Mouse (Mus musculus) cerebellum, adult 8-10 months (tissue): ENCODE data around the gene Sel1l3.
A peak's percentile ranks its signal among the peaks of the same experiment; 100 is the strongest.

Source experiments
- DNase-seq: peaks from one replicate; pipeline ENCODE4 v3.0.0; 2022

The Sel1l3 gene

DNA sequence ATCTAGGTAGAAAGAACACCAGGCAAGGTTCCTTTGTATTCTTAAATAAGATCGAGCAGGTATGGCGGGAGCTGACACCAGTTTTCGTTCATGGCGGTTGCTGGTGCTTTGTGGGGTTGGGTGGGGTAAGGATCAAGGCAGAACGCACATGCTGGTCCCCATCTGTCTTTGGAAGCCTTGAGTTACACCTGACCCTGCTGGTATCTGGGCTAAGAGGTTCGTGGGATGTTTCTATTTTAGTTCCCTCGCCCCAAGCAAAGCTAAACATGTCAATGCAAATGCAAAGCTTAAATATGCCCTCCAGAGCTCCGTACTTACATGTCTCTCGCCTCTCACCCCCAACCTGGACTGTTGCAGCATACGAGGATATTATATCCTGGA lies 41.5 kb downstream of the Sel1l3 start:
- DNase-seq = no peak

DNA sequence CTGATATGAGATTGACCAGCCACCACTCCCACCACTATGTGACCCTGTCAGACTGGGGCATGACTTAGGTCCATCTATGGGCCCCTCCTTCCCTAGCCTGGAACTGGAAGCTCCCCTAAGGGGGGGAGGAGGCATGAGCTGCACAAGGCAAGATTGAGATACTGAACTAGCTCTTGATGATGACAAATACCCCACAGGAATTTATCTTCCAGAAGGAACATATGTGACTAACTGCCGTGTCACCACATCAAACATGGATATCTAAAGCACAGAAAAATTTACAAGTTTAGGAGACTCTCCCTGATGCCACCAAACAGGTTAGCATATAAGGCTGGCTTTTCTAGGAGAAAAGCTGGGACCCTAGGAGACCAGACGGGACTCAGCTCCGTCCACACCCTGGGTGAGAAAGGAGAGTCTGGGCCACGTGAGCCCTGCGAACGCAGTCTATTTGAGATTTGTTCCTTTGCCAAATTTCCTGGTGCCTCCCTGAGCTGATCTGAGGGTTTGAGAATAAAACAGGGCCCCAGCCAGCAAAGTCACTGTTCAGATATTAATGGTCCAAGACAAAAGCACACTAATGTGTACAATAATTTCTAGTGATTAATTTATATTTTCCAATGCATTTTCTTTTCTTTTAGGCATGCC lies 42.0 kb downstream of the Sel1l3 start:
- DNase-seq = no peak

GRCm38 (mm10) chr5:53167564-53167963 lies 46.2 kb downstream of the Sel1l3 start:
- DNase-seq = no peak

GRCm38 (mm10) chr5:53165672-53166071 lies 48.1 kb downstream of the Sel1l3 start:
- DNase-seq = no peak

- DNase-seq = no peak
These were observed 51.3 kb downstream of the Sel1l3 start for GRCm38 (mm10) chr5:53162436-53162835.

- DNase-seq = peak; percentile 94
These were observed 52.1 kb downstream of the Sel1l3 start for GRCm38 (mm10) chr5:53161506-53162186.

- no peak for DNase-seq
These were observed 53.5 kb downstream of the Sel1l3 start for GRCm38 (mm10) chr5:53160207-53160606.

- no peak for DNase-seq
These were observed 54.1 kb downstream of the Sel1l3 start for GRCm38 (mm10) chr5:53159631-53160030.

DNA sequence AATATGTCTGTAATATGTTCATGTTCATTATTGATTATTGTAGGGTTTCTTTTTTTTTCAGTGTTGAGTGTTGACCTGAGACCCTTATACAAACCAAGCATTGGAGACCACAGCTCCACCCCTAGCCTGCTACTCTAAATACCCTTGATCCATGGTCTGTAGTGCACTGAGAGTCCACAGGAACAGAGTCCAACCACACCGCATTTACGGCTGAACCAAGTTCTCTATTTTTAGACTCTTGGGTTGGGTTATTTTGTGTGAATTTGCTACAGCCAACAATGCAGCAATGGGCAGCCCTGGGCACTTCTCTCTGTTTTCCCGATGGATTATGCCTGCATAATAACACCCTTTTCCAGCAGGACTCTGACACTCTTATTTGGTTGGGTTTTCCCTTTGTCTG lies 54.6 kb downstream of the Sel1l3 start:
- DNase-seq = no peak

GRCm38 (mm10) chr5:53155985-53156679 lies 57.6 kb downstream of the Sel1l3 start:
- no peak for DNase-seq

- DNase-seq = no peak
These were observed 59.2 kb downstream of the Sel1l3 start for GRCm38 (mm10) chr5:53154501-53154900.

- DNase-seq = no peak
These were observed 59.6 kb downstream of the Sel1l3 start for GRCm38 (mm10) chr5:53154078-53154477.

DNA sequence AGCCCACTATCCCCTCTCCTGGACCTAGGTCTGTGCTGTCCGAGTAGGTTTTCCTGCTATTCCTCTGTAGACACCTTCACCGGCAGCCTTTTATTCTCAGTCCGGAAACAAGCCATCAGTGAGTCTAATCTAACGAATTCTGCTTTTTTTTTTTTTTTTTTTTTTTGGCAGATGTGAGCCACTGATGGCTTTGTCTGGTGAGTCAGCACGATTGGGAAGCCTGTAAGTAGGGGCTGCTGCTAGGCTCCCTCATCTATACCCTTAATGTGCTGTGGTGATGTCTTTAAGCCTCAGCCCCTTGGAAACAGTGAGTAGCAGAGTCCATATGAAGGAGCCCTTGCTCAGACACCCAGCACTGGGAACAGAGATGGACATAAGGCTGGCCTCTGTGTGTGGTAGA lies 60.6 kb downstream of the Sel1l3 start:
- no peak for DNase-seq

- no peak for DNase-seq
These were observed 62.3 kb downstream of the Sel1l3 start for GRCm38 (mm10) chr5:53151379-53151960.

GRCm38 (mm10) chr5:53148960-53149685 lies 64.6 kb downstream of the Sel1l3 start:
- peak; percentile 73 for DNase-seq

DNA sequence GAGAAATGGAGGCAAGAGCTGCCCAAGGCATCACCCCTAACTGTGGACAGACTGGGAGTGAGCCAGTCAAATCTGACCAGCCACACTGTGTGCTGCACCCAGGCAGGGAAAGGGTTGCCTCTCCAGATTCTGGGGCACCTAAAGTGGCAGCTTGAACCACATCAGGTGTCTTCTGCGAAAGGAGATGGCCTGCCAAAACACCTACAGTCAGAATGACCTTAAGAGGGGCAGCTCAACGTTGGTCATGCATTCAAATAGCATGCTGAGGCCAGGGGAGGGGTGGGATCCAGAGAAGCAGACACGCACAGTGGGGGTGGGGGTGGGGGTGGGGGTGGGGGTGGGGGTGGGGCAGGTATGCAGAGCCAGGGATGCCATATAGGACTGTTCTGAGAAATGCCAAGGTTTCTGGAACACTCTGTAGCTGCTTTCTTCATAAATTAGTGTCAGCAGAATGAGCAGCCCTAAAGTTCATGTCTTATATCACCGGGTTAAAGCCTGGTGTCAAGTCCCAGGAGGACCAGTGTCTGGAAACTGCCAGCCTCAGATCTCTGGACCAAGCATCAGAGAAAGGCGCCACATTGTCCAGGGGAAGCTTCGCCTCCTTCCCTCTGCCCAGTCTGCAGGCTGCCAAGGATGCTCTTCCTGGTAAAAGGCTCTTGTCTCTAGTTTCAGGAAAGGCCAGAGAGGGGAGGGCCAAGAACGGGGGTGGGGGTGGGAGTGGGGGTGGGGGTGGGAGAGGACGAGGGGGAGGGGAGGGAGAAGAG lies 65.4 kb downstream of the Sel1l3 start:
- no peak for DNase-seq

DNA sequence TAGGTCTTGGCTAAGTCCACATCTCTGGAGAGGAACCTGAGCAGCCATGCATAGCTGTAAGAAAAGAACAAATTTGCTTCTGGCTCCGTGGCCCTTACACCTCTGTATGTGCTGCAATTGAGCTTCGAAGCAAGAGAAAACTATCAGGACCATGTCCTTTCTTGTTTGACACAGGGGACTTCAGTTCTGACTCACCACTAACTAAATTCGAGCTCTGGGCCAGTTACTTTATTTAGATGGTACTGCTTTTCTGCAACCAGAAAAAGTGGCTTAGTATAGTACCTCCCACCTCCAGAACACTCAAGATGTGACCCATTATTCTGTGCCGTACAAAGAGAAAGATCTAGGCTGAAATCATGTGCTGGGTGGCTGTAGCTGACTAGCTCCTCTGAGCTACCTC lies 66.3 kb downstream of the Sel1l3 start:
- DNase-seq = no peak

DNA sequence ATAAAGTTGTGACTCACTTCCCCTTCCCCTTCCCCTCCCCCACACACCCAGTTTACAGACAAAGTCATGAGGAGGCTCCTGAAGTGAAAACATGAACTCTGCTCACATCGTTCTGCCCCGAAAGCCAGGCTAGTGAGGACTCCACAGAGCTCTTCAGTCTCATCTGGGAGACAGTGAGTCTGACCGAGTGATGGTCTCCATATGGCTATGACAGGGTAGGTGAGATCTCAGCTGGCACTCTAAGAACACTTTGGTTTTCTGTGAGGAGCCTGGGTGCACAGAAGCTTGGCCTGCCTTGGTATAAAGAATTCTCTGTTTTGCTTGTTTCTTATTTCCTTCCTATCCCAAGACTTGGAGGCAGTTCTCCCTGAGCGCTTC lies 67.1 kb downstream of the Sel1l3 start:
- no peak for DNase-seq

DNA sequence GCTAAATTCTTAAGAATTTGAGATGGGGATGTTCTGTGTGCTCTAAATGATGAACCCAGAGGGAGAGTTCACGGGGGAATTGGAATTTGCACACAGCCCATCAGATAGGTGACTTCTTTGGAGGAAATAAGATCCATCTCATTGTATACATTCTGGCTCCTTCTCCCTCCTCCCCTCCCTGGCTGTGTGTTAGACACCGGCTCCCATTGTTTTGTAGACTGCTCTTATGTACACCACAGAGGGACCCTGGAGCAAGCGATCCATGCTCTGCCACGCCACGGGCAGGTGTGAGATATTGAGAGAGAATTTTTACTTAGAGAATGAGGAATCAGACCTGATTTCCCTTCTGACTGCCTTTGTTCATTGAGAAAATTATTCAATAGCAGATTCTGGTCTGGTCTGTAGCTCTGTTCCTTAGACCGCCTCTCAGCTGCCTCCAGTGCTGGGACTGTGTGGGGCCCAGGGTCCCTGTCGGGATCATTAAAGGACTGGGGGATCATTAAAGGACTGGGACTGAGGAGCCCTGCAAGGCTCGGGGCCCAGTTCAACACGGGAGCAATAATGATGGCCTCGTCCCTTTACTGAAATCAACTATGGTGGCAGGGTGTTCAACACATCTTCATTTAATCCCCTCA lies 67.6 kb downstream of the Sel1l3 start:
- no peak for DNase-seq

GRCm38 (mm10) chr5:53142587-53142986 lies 71.1 kb downstream of the Sel1l3 start:
- peak; percentile 86 for DNase-seq

DNA sequence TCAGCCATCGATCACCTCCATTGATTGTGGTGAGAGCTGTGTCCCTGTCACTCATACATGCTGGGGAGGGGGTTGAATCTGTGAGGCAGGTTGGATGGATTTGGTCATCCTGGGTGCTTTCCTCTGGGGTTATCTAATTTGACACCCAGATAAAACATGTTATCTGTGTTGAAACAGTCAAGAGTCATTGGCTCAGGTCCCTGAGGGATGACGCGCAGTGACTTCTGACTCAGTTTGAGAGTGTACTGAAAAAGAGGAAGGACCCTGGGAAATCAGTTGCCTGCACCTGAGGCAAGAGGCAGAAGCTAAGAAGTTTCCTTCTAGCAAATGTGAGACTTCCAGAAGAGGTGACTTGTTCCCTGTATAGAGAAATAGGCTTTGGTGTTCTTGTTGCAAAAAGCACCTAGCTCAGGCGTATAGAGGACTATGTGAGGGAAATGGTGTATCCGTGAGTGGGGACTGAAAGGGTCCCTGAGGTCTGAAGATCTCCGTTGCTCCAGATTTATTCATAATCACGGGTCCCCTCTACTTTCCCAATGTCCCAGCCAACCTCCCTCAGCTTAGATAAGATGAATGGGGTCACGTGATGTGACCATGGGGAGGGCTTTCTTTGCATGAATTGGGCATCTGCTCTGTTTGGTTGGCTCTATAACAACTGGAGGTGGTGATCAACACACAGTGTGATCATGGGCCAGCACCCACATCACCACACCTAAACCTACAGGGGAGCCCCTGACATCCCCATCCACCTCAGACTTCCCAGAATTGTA lies 73.4 kb downstream of the Sel1l3 start:
- peak; percentile 10 for DNase-seq
